Mouse (Mus musculus): ENCODE data around the gene Gng13. TPM values are rescaled to one million over a fixed set of nuclear protein-coding genes. Genes with fewer than 3 reads are reported as not detected.

Gng13 gene
- polyA plus RNA-seq, 1 experiment from 2014 or later, result 44.9 TPM

- Histone ChIP-seq H3K27me3 (peaks cover 1% of the 10 kb centered on the region; the same call in 1 of the 2 replicates), H3K36me3 (no peaks in the 10 kb centered on the region), H3K9ac (no peak overlapping the region), H3K9me3 (replicated peaks) (no peaks in the 10 kb centered on the region), H3K4me3 (replicated peaks) (no peak overlapping the region), H3K27ac (replicated peaks) (no peak overlapping the region), H3K4me2 (replicated peaks) (no peak overlapping the region), H3K4me1 (no peaks in the 10 kb centered on the region)
- ATAC-seq (ENCODE audit: insufficient number of reproducible peaks, low FRiP score, low TSS enrichment, low read depth), result no peak
- 91% methylated on average over 2 of the region's 2 CpGs for whole genome bisulfite sequencing
These were observed 7.0 kb upstream of the Gng13 start for GRCm38 (mm10) chr17:25709994-25710393.

DNA sequence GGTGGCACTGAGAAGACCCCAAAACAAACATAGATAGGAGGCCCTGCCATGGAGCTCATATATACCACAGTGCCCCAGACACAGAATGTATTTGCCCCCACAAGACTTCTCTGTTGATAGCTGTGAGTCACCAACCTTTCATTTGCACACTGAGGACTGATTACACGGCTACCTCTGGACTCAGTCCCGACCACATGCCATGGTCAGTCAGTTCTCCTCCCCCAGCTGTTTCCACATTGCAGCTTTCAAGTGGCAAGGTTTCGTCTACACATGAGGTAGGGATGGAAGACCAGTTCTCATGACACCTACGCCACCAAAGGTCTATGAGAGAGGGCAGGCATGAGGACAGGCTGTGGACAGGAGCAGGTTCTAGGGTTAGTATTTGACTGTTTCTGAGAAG is 5.8 kb upstream of the Gng13 start:
- no peak overlapping the region for H3K4me2 ChIP-seq (replicated peaks)
- H3K4me1 ChIP-seq, result no peaks in the 10 kb centered on the region
- H3K9ac ChIP-seq, result no peak overlapping the region
- no peak overlapping the region for H3K4me3 ChIP-seq (replicated peaks)
- no peaks in the 10 kb centered on the region for H3K9me3 ChIP-seq (replicated peaks)
- ATAC-seq (ENCODE audit: insufficient number of reproducible peaks, low FRiP score, low TSS enrichment, low read depth), result no peak
- 81% methylated on average over 4 of the region's 4 CpGs for WGBS
- no peak overlapping the region for H3K27ac ChIP-seq (replicated peaks)
- H3K27me3 ChIP-seq, result peaks cover 13% of the 10 kb centered on the region
- no peaks in the 10 kb centered on the region for H3K36me3 ChIP-seq

- 39% methylated on average over 3 of the region's 3 CpGs for WGBS
- Histone ChIP-seq H3K4me3 (replicated peaks) (no peak overlapping the region), H3K4me1 (peaks cover 15% of the 10 kb centered on the region), H3K4me2 (replicated peaks) (no peak overlapping the region), H3K27ac (replicated peaks) (no peak overlapping the region), H3K9ac (no peak overlapping the region), H3K9me3 (replicated peaks) (no peaks in the 10 kb centered on the region), H3K36me3 (peaks cover 7% of the 10 kb centered on the region; the same call in 1 of the 2 replicates), H3K27me3 (peaks cover 36% of the 10 kb centered on the region)
- ATAC-seq (ENCODE audit: insufficient number of reproducible peaks, low FRiP score, low TSS enrichment, low read depth), result no peak
These were observed 1.3 kb upstream of the Gng13 start for GRCm38 (mm10) chr17:25715627-25716026.

GRCm38 (mm10) chr17:25716130-25716529 is 841 bp upstream of the Gng13 start:
- no peak for ATAC-seq (ENCODE audit: insufficient number of reproducible peaks, low FRiP score, low TSS enrichment, low read depth)
- Histone ChIP-seq H3K4me1 (peaks cover 15% of the 10 kb centered on the region), H3K36me3 (peaks cover 12% of the 10 kb centered on the region; the same call in 1 of the 2 replicates), H3K9me3 (replicated peaks) (no peaks in the 10 kb centered on the region), H3K4me3 (replicated peaks) (no peak overlapping the region), H3K4me2 (replicated peaks) (no peak overlapping the region), H3K27me3 (peaks cover 36% of the 10 kb centered on the region), H3K27ac (replicated peaks) (no peak overlapping the region), H3K9ac (no peak overlapping the region)
- WGBS, result 5% methylated on average over 6 of the region's 6 CpGs

DNA sequence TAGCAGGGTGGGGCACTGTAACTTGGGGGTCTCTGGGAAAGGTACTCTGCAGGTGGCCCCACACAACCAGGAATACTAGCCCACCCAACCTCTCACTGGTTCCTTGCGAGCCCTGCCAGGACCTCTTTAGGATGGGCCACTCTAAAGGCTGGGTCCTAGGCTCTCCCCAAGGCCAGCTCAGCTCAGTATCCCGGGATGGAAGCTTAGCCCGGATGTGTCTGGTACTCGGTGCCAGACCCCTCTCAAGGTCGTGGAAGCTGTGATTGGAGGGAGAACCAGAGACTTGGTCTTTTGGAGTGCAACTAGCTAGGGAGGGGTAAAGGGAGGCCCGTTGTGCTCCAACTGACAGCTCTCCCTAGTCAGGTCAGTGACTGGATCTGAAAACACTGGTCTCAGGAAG is 720 bp downstream of the Gng13 start:
- Histone ChIP-seq H3K4me1 (peaks cover 15% of the 10 kb centered on the region), H3K4me3 (replicated peaks) (peak overlapping the region; percentile 37), H3K9me3 (replicated peaks) (no peaks in the 10 kb centered on the region), H3K36me3 (peaks cover 24% of the 10 kb centered on the region; the same call in 1 of the 2 replicates), H3K27ac (replicated peaks) (no peak overlapping the region), H3K27me3 (peaks cover 36% of the 10 kb centered on the region), H3K4me2 (replicated peaks) (peak overlapping the region; percentile 77), H3K9ac (no peak overlapping the region)
- no peak for ATAC-seq (ENCODE audit: insufficient number of reproducible peaks, low FRiP score, low TSS enrichment, low read depth)
- 10% methylated on average over 6 of the region's 6 CpGs for WGBS

GRCm38 (mm10) chr17:25721476-25721875 is 4.5 kb downstream of the Gng13 start:
- H3K9ac ChIP-seq, result no peak overlapping the region
- no peak overlapping the region for H3K4me2 ChIP-seq (replicated peaks)
- 86% methylated on average over 5 of the region's 5 CpGs for WGBS
- H3K27me3 ChIP-seq, result peaks cover 20% of the 10 kb centered on the region
- no peak for ATAC-seq (ENCODE audit: insufficient number of reproducible peaks, low FRiP score, low TSS enrichment, low read depth)
- peaks cover 23% of the 10 kb centered on the region for H3K4me1 ChIP-seq
- no peak overlapping the region for H3K27ac ChIP-seq (replicated peaks)
- peaks cover 35% of the 10 kb centered on the region for H3K36me3 ChIP-seq
- H3K9me3 ChIP-seq (replicated peaks), result no peaks in the 10 kb centered on the region
- H3K4me3 ChIP-seq (replicated peaks), result no peak overlapping the region

- 93% methylated on average over 19 of the region's 19 CpGs for WGBS
- ATAC-seq (ENCODE audit: insufficient number of reproducible peaks, low FRiP score, low TSS enrichment, low read depth), result no peak
- H3K9me3 ChIP-seq (replicated peaks), result no peaks in the 10 kb centered on the region
These were observed 6.5 kb downstream of the Gng13 start for GRCm38 (mm10) chr17:25723470-25723869.

DNA sequence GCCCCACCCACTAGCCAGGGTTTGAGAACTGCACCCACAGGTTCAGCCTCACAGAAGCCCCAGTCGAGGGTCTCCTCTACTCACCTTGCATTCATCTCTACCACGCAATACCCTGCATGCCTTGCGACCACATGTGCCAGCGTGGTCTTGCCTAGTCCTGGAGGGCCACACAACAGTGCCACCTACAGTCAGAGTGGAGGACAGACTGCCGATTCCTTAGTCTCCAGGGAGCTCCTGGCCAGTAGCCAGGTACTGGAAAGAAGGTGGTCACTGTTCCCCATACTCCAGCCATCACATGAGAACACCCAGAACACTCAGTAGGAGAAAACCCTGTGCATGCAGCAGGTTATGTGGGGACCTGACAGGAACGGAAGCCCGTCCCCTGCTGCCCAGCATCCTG is 6.9 kb downstream of the Gng13 start:
- no peak overlapping the region for H3K4me2 ChIP-seq (replicated peaks)
- no peaks in the 10 kb centered on the region for H3K9me3 ChIP-seq (replicated peaks)
- no peak for ATAC-seq (ENCODE audit: insufficient number of reproducible peaks, low FRiP score, low TSS enrichment, low read depth)
- WGBS, result 76% methylated on average over 7 of the region's 7 CpGs
- peaks cover 26% of the 10 kb centered on the region for H3K4me1 ChIP-seq
- no peak overlapping the region for H3K4me3 ChIP-seq (replicated peaks)
- no peak overlapping the region for H3K9ac ChIP-seq
- H3K27me3 ChIP-seq, result no peaks in the 10 kb centered on the region
- no peak overlapping the region for H3K27ac ChIP-seq (replicated peaks)
- peaks cover 35% of the 10 kb centered on the region for H3K36me3 ChIP-seq

More at GRCm38 (mm10) chr17:25723470-25723869, 6.5 kb downstream of the Gng13 start:
- peaks cover 35% of the 10 kb centered on the region for H3K36me3 ChIP-seq
- no peak overlapping the region for H3K9ac ChIP-seq
- peaks cover 22% of the 10 kb centered on the region for H3K4me1 ChIP-seq
- H3K4me2 ChIP-seq (replicated peaks), result no peak overlapping the region
- H3K27me3 ChIP-seq, result 0 out of 2 replicates have a peak, but pooled peaks cover under 1% of the 10 kb centered on the region
- H3K27ac ChIP-seq (replicated peaks), result no peak overlapping the region
- H3K4me3 ChIP-seq (replicated peaks), result no peak overlapping the region

- Histone ChIP-seq H3K4me3 (replicated peaks) (no peak overlapping the region), H3K4me1 (peaks cover 29% of the 10 kb centered on the region), H3K4me2 (replicated peaks) (no peak overlapping the region), H3K9me3 (replicated peaks) (no peaks in the 10 kb centered on the region), H3K27ac (replicated peaks) (no peak overlapping the region), H3K36me3 (peaks cover 37% of the 10 kb centered on the region), H3K9ac (no peak overlapping the region), H3K27me3 (no peaks in the 10 kb centered on the region)
- 90% methylated on average over 6 of the region's 6 CpGs for WGBS
- no peak for ATAC-seq (ENCODE audit: insufficient number of reproducible peaks, low FRiP score, low TSS enrichment, low read depth)
These were observed 8.3 kb downstream of the Gng13 start for GRCm38 (mm10) chr17:25725264-25725663.

GRCm38 (mm10) chr17:25727265-25728008 is 10.5 kb downstream of the Gng13 start, which contains the start of the genes Chtf18 and Rpusd1:
Chtf18 (minus strand) TSS chr17:25727419.
Rpusd1 (plus strand) TSS chr17:25727670.
- H3K27me3 ChIP-seq, result no peaks in the 10 kb centered on the region
- H3K9ac ChIP-seq, result peak within 1 kb of the TSS; percentile 72
- H3K36me3 ChIP-seq, result peaks cover 28% of the 10 kb centered on the region
- H3K4me1 ChIP-seq, result peaks cover 29% of the 10 kb centered on the region
- 0 out of 2 replicates have a peak within 1 kb of the TSS, but pooled peaks have one; percentile 31 for H3K27ac ChIP-seq (replicated peaks)
- H3K4me2 ChIP-seq (replicated peaks), result peak within 1 kb of the TSS; percentile 93
- WGBS, result under 1% methylated on average over 37 of the region's 37 CpGs
- H3K4me3 ChIP-seq (replicated peaks), result peak within 1 kb of the TSS; percentile 64
- H3K9me3 ChIP-seq (replicated peaks), result no peaks in the 10 kb centered on the region
- peak; percentile 98 for ATAC-seq (ENCODE audit: insufficient number of reproducible peaks, low FRiP score, low TSS enrichment, low read depth)

GRCm38 (mm10) chr17:25728009-25728270 is 11.0 kb downstream of the Gng13 start:
- Histone ChIP-seq H3K36me3 (peaks cover 27% of the 10 kb centered on the region), H3K9me3 (replicated peaks) (no peaks in the 10 kb centered on the region), H3K4me2 (replicated peaks) (peak overlapping the region; percentile 93), H3K27ac (replicated peaks) (no peak overlapping the region), H3K4me1 (peaks cover 29% of the 10 kb centered on the region), H3K27me3 (no peaks in the 10 kb centered on the region), H3K4me3 (replicated peaks) (peak overlapping the region; percentile 64), H3K9ac (peak overlapping the region; percentile 72)
- no peak for ATAC-seq (ENCODE audit: insufficient number of reproducible peaks, low FRiP score, low TSS enrichment, low read depth)
- WGBS, result 29% methylated on average over 4 of the region's 4 CpGs

- H3K9ac ChIP-seq, result no peak overlapping the region
- ATAC-seq (ENCODE audit: insufficient number of reproducible peaks, low FRiP score, low TSS enrichment, low read depth), result no peak
- no peak overlapping the region for H3K27ac ChIP-seq (replicated peaks)
These were observed 15.1 kb downstream of the Gng13 start for GRCm38 (mm10) chr17:25732082-25732481.

More at GRCm38 (mm10) chr17:25732082-25732481, 15.1 kb downstream of the Gng13 start:
- H3K4me1 ChIP-seq, result peaks cover 14% of the 10 kb centered on the region
- no peak overlapping the region for H3K4me3 ChIP-seq (replicated peaks)
- no peak overlapping the region for H3K4me2 ChIP-seq (replicated peaks)
- 21% methylated on average over 2 of the region's 2 CpGs for WGBS
- no peaks in the 10 kb centered on the region for H3K27me3 ChIP-seq
- peaks cover 17% of the 10 kb centered on the region for H3K36me3 ChIP-seq
- no peaks in the 10 kb centered on the region for H3K9me3 ChIP-seq (replicated peaks)

All from embryonic facial prominence, embryonic 15.5 days (tissue).